Mouse (Mus musculus): Measurements from ENCODE around the gene Ripply3. TPM values are rescaled to one million over a fixed set of nuclear protein-coding genes. Genes with fewer than 3 reads are reported as not detected.

The Ripply3 gene
- polyA plus RNA-seq, 1 experiment, result 0.47 TPM

- no peak for TF ChIP-seq CTCF (IDR thresholded peaks at IDR 0.05; ENCODE audit: extremely low read depth, insufficient read length, insufficient replicate concordance, low read depth, low read length)
- TF ChIP-seq POLR2A (IDR thresholded peaks at IDR 0.05; ENCODE audit: low read depth, low read length), result no peak
- Histone ChIP-seq H3K4me1 (ENCODE audit: control insufficient read depth, insufficient read depth, insufficient read length, low read length) (no peaks in the 10 kb centered on the region), H3K4me3 (ENCODE audit: low read depth, low read length) (no peak overlapping the region), H3K27ac (ENCODE audit: insufficient read depth, low read depth, low read length) (no peak overlapping the region), H3K27me3 (ENCODE audit: control insufficient read depth, insufficient read depth, low read length) (no peaks in the 10 kb centered on the region), H3K36me3 (ENCODE audit: control insufficient read depth, insufficient read depth, low read length) (no peaks in the 10 kb centered on the region)
- 65% methylated on average over 11 of the region's 11 CpGs for WGBS
These were observed 21.5 kb downstream of the Ripply3 start for GRCm38 (mm10) chr16:94349588-94350286.

GRCm38 (mm10) chr16:94350287-94350677 is 22.1 kb downstream of the Ripply3 start:
- 78% methylated on average over 10 of the region's 10 CpGs for WGBS
- Histone ChIP-seq H3K4me1 (ENCODE audit: control insufficient read depth, insufficient read depth, insufficient read length, low read length) (no peaks in the 10 kb centered on the region), H3K27ac (ENCODE audit: insufficient read depth, low read depth, low read length) (no peak overlapping the region), H3K36me3 (ENCODE audit: control insufficient read depth, insufficient read depth, low read length) (no peaks in the 10 kb centered on the region), H3K4me3 (ENCODE audit: low read depth, low read length) (no peak overlapping the region), H3K27me3 (ENCODE audit: control insufficient read depth, insufficient read depth, low read length) (no peaks in the 10 kb centered on the region)
- TF ChIP-seq CTCF (IDR thresholded peaks at IDR 0.05; ENCODE audit: extremely low read depth, insufficient read length, insufficient replicate concordance, low read depth, low read length), result no peak
- TF ChIP-seq POLR2A (IDR thresholded peaks at IDR 0.05; ENCODE audit: low read depth, low read length), result no peak

GRCm38 (mm10) chr16:94354450-94354849 is 26.2 kb downstream of the Ripply3 start:
- H3K27ac ChIP-seq (ENCODE audit: insufficient read depth, low read depth, low read length), result no peak overlapping the region
- no peak overlapping the region for H3K4me3 ChIP-seq (ENCODE audit: low read depth, low read length)
- H3K27me3 ChIP-seq (ENCODE audit: control insufficient read depth, insufficient read depth, low read length), result no peaks in the 10 kb centered on the region
- H3K36me3 ChIP-seq (ENCODE audit: control insufficient read depth, insufficient read depth, low read length), result no peaks in the 10 kb centered on the region
- TF ChIP-seq CTCF (IDR thresholded peaks at IDR 0.05; ENCODE audit: extremely low read depth, insufficient read length, insufficient replicate concordance, low read depth, low read length), result no peak
- TF ChIP-seq POLR2A (IDR thresholded peaks at IDR 0.05; ENCODE audit: low read depth, low read length), result no peak
- WGBS, result 35% methylated on average over 9 of the region's 9 CpGs
- no peaks in the 10 kb centered on the region for H3K4me1 ChIP-seq (ENCODE audit: control insufficient read depth, insufficient read depth, insufficient read length, low read length)

- Histone ChIP-seq H3K4me1 (ENCODE audit: control insufficient read depth, insufficient read depth, insufficient read length, low read length) (no peaks in the 10 kb centered on the region), H3K27me3 (ENCODE audit: control insufficient read depth, insufficient read depth, low read length) (no peaks in the 10 kb centered on the region), H3K4me3 (ENCODE audit: low read depth, low read length) (no peak overlapping the region), H3K27ac (ENCODE audit: insufficient read depth, low read depth, low read length) (no peak overlapping the region), H3K36me3 (ENCODE audit: control insufficient read depth, insufficient read depth, low read length) (no peaks in the 10 kb centered on the region)
- TF ChIP-seq CTCF (IDR thresholded peaks at IDR 0.05; ENCODE audit: extremely low read depth, insufficient read length, insufficient replicate concordance, low read depth, low read length), result no peak
- TF ChIP-seq POLR2A (IDR thresholded peaks at IDR 0.05; ENCODE audit: low read depth, low read length), result no peak
- WGBS, result 28% methylated on average over 7 of the region's 7 CpGs
These were observed 27.8 kb downstream of the Ripply3 start for GRCm38 (mm10) chr16:94356046-94356445.

GRCm38 (mm10) chr16:94356776-94357494 is 28.7 kb downstream of the Ripply3 start:
- Histone ChIP-seq H3K27ac (ENCODE audit: insufficient read depth, low read depth, low read length) (no peak overlapping the region), H3K36me3 (ENCODE audit: control insufficient read depth, insufficient read depth, low read length) (no peaks in the 10 kb centered on the region), H3K4me3 (ENCODE audit: low read depth, low read length) (no peak overlapping the region), H3K27me3 (ENCODE audit: control insufficient read depth, insufficient read depth, low read length) (no peaks in the 10 kb centered on the region), H3K4me1 (ENCODE audit: control insufficient read depth, insufficient read depth, insufficient read length, low read length) (no peaks in the 10 kb centered on the region)
- TF ChIP-seq POLR2A (IDR thresholded peaks at IDR 0.05; ENCODE audit: low read depth, low read length), result no peak
- no peak for TF ChIP-seq CTCF (IDR thresholded peaks at IDR 0.05; ENCODE audit: extremely low read depth, insufficient read length, insufficient replicate concordance, low read depth, low read length)
- WGBS, result 50% methylated on average over 11 of the region's 11 CpGs

- no peak overlapping the region for H3K27ac ChIP-seq (ENCODE audit: insufficient read depth, low read depth, low read length)
- no peak overlapping the region for H3K4me3 ChIP-seq (ENCODE audit: low read depth, low read length)
- 89% methylated on average over 3 of the region's 3 CpGs for WGBS
- H3K27me3 ChIP-seq (ENCODE audit: control insufficient read depth, insufficient read depth, low read length), result no peaks in the 10 kb centered on the region
- H3K36me3 ChIP-seq (ENCODE audit: control insufficient read depth, insufficient read depth, low read length), result no peaks in the 10 kb centered on the region
- TF ChIP-seq CTCF (IDR thresholded peaks at IDR 0.05; ENCODE audit: extremely low read depth, insufficient read length, insufficient replicate concordance, low read depth, low read length), result no peak
- no peak for TF ChIP-seq POLR2A (IDR thresholded peaks at IDR 0.05; ENCODE audit: low read depth, low read length)
- no peaks in the 10 kb centered on the region for H3K4me1 ChIP-seq (ENCODE audit: control insufficient read depth, insufficient read depth, insufficient read length, low read length)
These were observed 29.9 kb downstream of the Ripply3 start for GRCm38 (mm10) chr16:94358091-94358490.

GRCm38 (mm10) chr16:94360578-94361350 is 32.5 kb downstream of the Ripply3 start:
- Histone ChIP-seq H3K27ac (ENCODE audit: insufficient read depth, low read depth, low read length) (no peak overlapping the region), H3K36me3 (ENCODE audit: control insufficient read depth, insufficient read depth, low read length) (no peaks in the 10 kb centered on the region), H3K4me3 (ENCODE audit: low read depth, low read length) (no peak overlapping the region), H3K4me1 (ENCODE audit: control insufficient read depth, insufficient read depth, insufficient read length, low read length) (no peaks in the 10 kb centered on the region), H3K27me3 (ENCODE audit: control insufficient read depth, insufficient read depth, low read length) (no peaks in the 10 kb centered on the region)
- 80% methylated on average over 13 of the region's 13 CpGs for WGBS
- TF ChIP-seq POLR2A (IDR thresholded peaks at IDR 0.05; ENCODE audit: low read depth, low read length) (no peak), CTCF (IDR thresholded peaks at IDR 0.05; ENCODE audit: extremely low read depth, insufficient read length, insufficient replicate concordance, low read depth, low read length) (no peak)
